ENCODE assay signal across 8 mouse cellular contexts in the genomic region with DNA sequence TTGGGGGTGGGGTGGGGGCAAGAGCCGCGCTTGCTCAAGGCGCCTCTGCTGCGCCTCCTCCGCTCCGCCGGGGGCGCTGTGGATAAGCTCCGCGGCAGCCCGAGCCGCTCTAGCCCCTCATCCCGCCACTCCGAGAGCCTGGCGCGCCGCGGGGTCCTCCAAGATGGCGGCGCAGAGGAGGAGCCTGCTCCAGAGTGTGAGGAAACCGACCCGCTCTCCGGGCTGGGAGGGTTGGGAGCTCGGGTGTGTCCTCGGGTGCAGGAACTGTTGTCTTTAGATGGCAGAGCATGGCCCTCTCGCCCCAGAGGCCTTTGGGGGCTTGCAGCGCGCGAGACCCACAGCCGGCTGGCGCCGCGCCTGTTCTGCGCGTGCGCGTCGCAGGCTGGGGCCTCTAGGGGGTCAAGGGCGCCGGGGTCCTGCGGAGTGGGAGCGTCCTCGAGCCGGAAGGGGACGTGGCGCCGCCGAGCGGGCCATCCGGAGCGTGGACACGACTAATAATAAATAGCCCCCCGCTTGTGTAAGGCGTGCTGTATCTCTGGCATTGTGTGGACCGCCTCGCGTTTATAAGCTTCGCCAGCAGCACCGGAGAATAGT. TPM values are rescaled to one million over a fixed set of nuclear protein-coding genes. Genes with fewer than 3 reads are reported as not detected.
DNase-seq lines count a peak whose midpoint lies in the region; ATAC-seq and TF ChIP-seq lines count a peak whose summit lies in the region.

A gene (plus strand): TSS at position 135 of the 594 bp plus-strand sequence.

- TF ChIP-seq EP300 in lung, postnatal 0 days (IDR thresholded peaks at IDR 0.05), result no peak

- H3K4me2 ChIP-seq in lung, postnatal 0 days (replicated peaks; ENCODE audit: low read depth, low read length), result peak within 1 kb of the TSS; percentile 56

- H3K4me1 ChIP-seq in hindbrain, embryonic 10.5 days (replicated peaks), result peaks cover 44% of the 10 kb centered on the region
- peaks cover 10% of the 10 kb centered on the region; the same call in 1 of the 2 replicates for H3K4me1 ChIP-seq in lung, postnatal 0 days (ENCODE audit: insufficient read depth, low read depth, low read length)

- peaks cover 3% of the 10 kb centered on the region; the same call in 1 of the 2 replicates for H3K27me3 ChIP-seq in hindbrain, embryonic 10.5 days (ENCODE audit: insufficient read depth, poor library complexity, severe bottlenecking)
- H3K27me3 ChIP-seq in lung, postnatal 0 days (replicated peaks; ENCODE audit: insufficient read depth, low read length), result no peaks in the 10 kb centered on the region

- peak within 1 kb of the TSS; percentile 73 for H3K9ac ChIP-seq in lung, postnatal 0 days (replicated peaks; ENCODE audit: low read depth)

- no peaks in the 10 kb centered on the region for H3K9me3 ChIP-seq in hindbrain, embryonic 10.5 days
- H3K9me3 ChIP-seq in lung, postnatal 0 days (ENCODE audit: low read length), result no peaks in the 10 kb centered on the region

- DNase-seq in MEL-GATA-1-ER (ENCODE audit: extremely low read depth, low read depth), result peak; percentile 71
- peak; percentile 91 for DNase-seq in cerebellum, adult 8-10 months
- DNase-seq in hindbrain, embryonic 10.5 days (ENCODE audit: low spot score), result peak; percentile 94
- DNase-seq in layer of hippocampus, adult 9-11 months, result peak; percentile 92
- DNase-seq in lung, postnatal 0 days (ENCODE audit: low spot score), result peak; percentile 98
- peak; percentile 92 for DNase-seq in ovary, postnatal 14 days (ENCODE audit: low spot score)
- peak; percentile 94 for DNase-seq in thymus, postnatal 14 days

- under 1% methylated on average over 59 of the region's 59 CpGs for WGBS in hindbrain, embryonic 10.5 days
- WGBS in lung, postnatal 0 days, result under 1% methylated on average over 57 of the region's 59 CpGs

- peak; percentile 80 for TF ChIP-seq CTCF in lung, postnatal 0 days (IDR thresholded peaks at IDR 0.05)

- H3K36me3 ChIP-seq in hindbrain, embryonic 10.5 days, result peaks cover 16% of the 10 kb centered on the region
- H3K36me3 ChIP-seq in lung, postnatal 0 days (ENCODE audit: insufficient read depth, low read length), result no peaks in the 10 kb centered on the region

- peak; percentile 85 for ATAC-seq in frontal cortex, adult (ENCODE audit: low TSS enrichment)
- ATAC-seq in lung, postnatal 0 days, result peak; percentile 96

- peak within 1 kb of the TSS; percentile 79 for H3K4me3 ChIP-seq in hindbrain, embryonic 10.5 days
- peak within 1 kb of the TSS; percentile 75 for H3K4me3 ChIP-seq in lung, postnatal 0 days (ENCODE audit: low read depth, low read length)

- H3K27ac ChIP-seq in hindbrain, embryonic 10.5 days, result peak within 1 kb of the TSS; percentile 99
- peak within 1 kb of the TSS; percentile 97 for H3K27ac ChIP-seq in lung, postnatal 0 days (ENCODE audit: low read length)

RNA-seq across cellular contexts. Expression of the gene that starts here (rescaled TPM):
- polyA plus RNA-seq in hindbrain, embryonic 10.5 days (2016; fragmentation: Nextera tagmentation; extraction: Ambion mirVana), result 41.3 and 42.8 TPM in 2 replicates
- 18.1 and 19.1 TPM in 2 replicates for polyA plus RNA-seq in lung, postnatal 0 days (2015; fragmentation: Nextera tagmentation; extraction: Ambion mirVana)

Comparison
In these comparisons a context has a peak if more than half of its experiments do, and no peak if none do; other contexts are left out.
1. Peak in every context shown above with its lines: DNase-seq, ATAC-seq, H3K4me3 ChIP-seq and H3K27ac ChIP-seq.